Mouse (Mus musculus): ENCODE data around the gene Tnks2. TPM values are rescaled to one million over a fixed set of nuclear protein-coding genes. Genes with fewer than 3 reads are reported as not detected.

The Tnks2 gene
- total and polyA plus RNA-seq, 3 experiments = 25.3 to 143 (median 136) TPM

GRCm38 (mm10) chr19:36913064-36913463 lies 79.0 kb downstream of the Tnks2 start:
- no peak overlapping the region for H3K4me3 ChIP-seq (ENCODE audit: low read depth, low read length)
- TF ChIP-seq TAL1 (conservative IDR thresholded peaks at IDR 0.05; ENCODE audit: low read depth, low read length) = no peak
- no peak for TF ChIP-seq GATA2 (IDR thresholded peaks at IDR 0.05; ENCODE audit: borderline replicate concordance, low read depth, low read length)
- no peak for TF ChIP-seq POLR2AphosphoS5 (IDR thresholded peaks at IDR 0.05; ENCODE audit: insufficient replicate concordance, low read depth, low read length)
- no peak for TF ChIP-seq CTCF (IDR thresholded peaks at IDR 0.05; ENCODE audit: low read depth, low read length)
- TF ChIP-seq GATA1 (IDR thresholded peaks at IDR 0.05; ENCODE audit: borderline replicate concordance, low read length) = no peak
- ATAC-seq (ENCODE audit: extremely low read depth, insufficient number of reproducible peaks, low FRiP score, poor library complexity, severe bottlenecking) (no peak), DNase-seq (ENCODE audit: low spot score) (no peak)
- peaks cover 17% of the 10 kb centered on the region for H3K27me3 ChIP-seq (ENCODE audit: insufficient read depth, low read length)
- H3K36me3 ChIP-seq (replicated peaks) = peaks cover 3% of the 10 kb centered on the region
- no peaks in the 10 kb centered on the region for H3K9me3 ChIP-seq (replicated peaks)
- H3K4me1 ChIP-seq (ENCODE audit: insufficient read depth, low read depth, low read length) = peaks cover 19% of the 10 kb centered on the region

- no peaks in the 10 kb centered on the region for H3K9me3 ChIP-seq (replicated peaks)
- ATAC-seq (ENCODE audit: extremely low read depth, insufficient number of reproducible peaks, low FRiP score, poor library complexity, severe bottlenecking) (no peak), DNase-seq (ENCODE audit: low spot score) (no peak)
- H3K4me3 ChIP-seq (ENCODE audit: low read depth, low read length) = no peak overlapping the region
- peaks cover 3% of the 10 kb centered on the region for H3K36me3 ChIP-seq (replicated peaks)
- H3K27me3 ChIP-seq (ENCODE audit: insufficient read depth, low read length) = peaks cover 22% of the 10 kb centered on the region
- H3K4me1 ChIP-seq (ENCODE audit: insufficient read depth, low read depth, low read length) = peaks cover 25% of the 10 kb centered on the region
- TF ChIP-seq POLR2AphosphoS5 (IDR thresholded peaks at IDR 0.05; ENCODE audit: insufficient replicate concordance, low read depth, low read length) (no peak), CTCF (IDR thresholded peaks at IDR 0.05; ENCODE audit: low read depth, low read length) (no peak), TAL1 (conservative IDR thresholded peaks at IDR 0.05; ENCODE audit: low read depth, low read length) (no peak), GATA1 (IDR thresholded peaks at IDR 0.05; ENCODE audit: borderline replicate concordance, low read length) (no peak), GATA2 (IDR thresholded peaks at IDR 0.05; ENCODE audit: borderline replicate concordance, low read depth, low read length) (no peak)
These were observed 82.2 kb downstream of the Tnks2 start for GRCm38 (mm10) chr19:36916206-36916605.

GRCm38 (mm10) chr19:36916876-36917389 lies 82.9 kb downstream of the Tnks2 start:
- Histone ChIP-seq H3K36me3 (replicated peaks) (peaks cover 3% of the 10 kb centered on the region), H3K9me3 (replicated peaks) (no peaks in the 10 kb centered on the region), H3K27me3 (ENCODE audit: insufficient read depth, low read length) (peaks cover 22% of the 10 kb centered on the region), H3K4me1 (ENCODE audit: insufficient read depth, low read depth, low read length) (peaks cover 25% of the 10 kb centered on the region), H3K4me3 (ENCODE audit: low read depth, low read length) (no peak overlapping the region)
- ATAC-seq (ENCODE audit: extremely low read depth, insufficient number of reproducible peaks, low FRiP score, poor library complexity, severe bottlenecking) = no peak
- no peak for TF ChIP-seq GATA2 (IDR thresholded peaks at IDR 0.05; ENCODE audit: borderline replicate concordance, low read depth, low read length)
- no peak for TF ChIP-seq POLR2AphosphoS5 (IDR thresholded peaks at IDR 0.05; ENCODE audit: insufficient replicate concordance, low read depth, low read length)
- TF ChIP-seq GATA1 (IDR thresholded peaks at IDR 0.05; ENCODE audit: borderline replicate concordance, low read length) = no peak
- no peak for TF ChIP-seq CTCF (IDR thresholded peaks at IDR 0.05; ENCODE audit: low read depth, low read length)
- TF ChIP-seq TAL1 (conservative IDR thresholded peaks at IDR 0.05; ENCODE audit: low read depth, low read length) = no peak
- no peak for DNase-seq (ENCODE audit: low spot score)

GRCm38 (mm10) chr19:36918441-36919301 lies 84.6 kb downstream of the Tnks2 start:
- Histone ChIP-seq H3K27me3 (ENCODE audit: insufficient read depth, low read length) (peaks cover 14% of the 10 kb centered on the region; the same call in 1 of the 2 replicates), H3K9me3 (replicated peaks) (no peaks in the 10 kb centered on the region), H3K4me3 (ENCODE audit: low read depth, low read length) (peak overlapping the region; percentile 83), H3K36me3 (replicated peaks) (peaks cover 8% of the 10 kb centered on the region), H3K4me1 (ENCODE audit: insufficient read depth, low read depth, low read length) (peaks cover 28% of the 10 kb centered on the region)
- TF ChIP-seq GATA2 (IDR thresholded peaks at IDR 0.05; ENCODE audit: borderline replicate concordance, low read depth, low read length) (no peak), CTCF (IDR thresholded peaks at IDR 0.05; ENCODE audit: low read depth, low read length) (no peak), TAL1 (conservative IDR thresholded peaks at IDR 0.05; ENCODE audit: low read depth, low read length) (no peak), GATA1 (IDR thresholded peaks at IDR 0.05; ENCODE audit: borderline replicate concordance, low read length) (no peak), POLR2AphosphoS5 (IDR thresholded peaks at IDR 0.05; ENCODE audit: insufficient replicate concordance, low read depth, low read length) (no peak)
- DNase-seq (ENCODE audit: low spot score) = peak; percentile 76
- no peak; the same call in 1 of the 2 replicates for ATAC-seq (ENCODE audit: extremely low read depth, insufficient number of reproducible peaks, low FRiP score, poor library complexity, severe bottlenecking)

GRCm38 (mm10) chr19:36919466-36919865 lies 85.4 kb downstream of the Tnks2 start, which contains the start of gene Fgfbp3:
Gene Fgfbp3, minus strand, starts transcription at chr19:36919615.
- H3K4me3 ChIP-seq (ENCODE audit: low read depth, low read length) = peak within 1 kb of the TSS; percentile 83
- peaks cover 14% of the 10 kb centered on the region for H3K36me3 ChIP-seq (replicated peaks)
- H3K4me1 ChIP-seq (ENCODE audit: insufficient read depth, low read depth, low read length) = peaks cover 33% of the 10 kb centered on the region
- DNase-seq (ENCODE audit: low spot score) (peak; percentile 74), ATAC-seq (ENCODE audit: extremely low read depth, insufficient number of reproducible peaks, low FRiP score, poor library complexity, severe bottlenecking) (peak; percentile 62)
- TF ChIP-seq POLR2AphosphoS5 (IDR thresholded peaks at IDR 0.05; ENCODE audit: insufficient replicate concordance, low read depth, low read length) = no peak
- no peak for TF ChIP-seq TAL1 (conservative IDR thresholded peaks at IDR 0.05; ENCODE audit: low read depth, low read length)
- peaks cover 14% of the 10 kb centered on the region; the same call in 1 of the 2 replicates for H3K27me3 ChIP-seq (ENCODE audit: insufficient read depth, low read length)
- H3K9me3 ChIP-seq (replicated peaks) = no peaks in the 10 kb centered on the region

GRCm38 (mm10) chr19:36922015-36922414 lies 88.0 kb downstream of the Tnks2 start:
- DNase-seq (ENCODE audit: low spot score) (no peak), ATAC-seq (ENCODE audit: extremely low read depth, insufficient number of reproducible peaks, low FRiP score, poor library complexity, severe bottlenecking) (no peak)
- TF ChIP-seq GATA1 (IDR thresholded peaks at IDR 0.05; ENCODE audit: borderline replicate concordance, low read length) = no peak
- no peak for TF ChIP-seq GATA2 (IDR thresholded peaks at IDR 0.05; ENCODE audit: borderline replicate concordance, low read depth, low read length)
- no peak for TF ChIP-seq CTCF (IDR thresholded peaks at IDR 0.05; ENCODE audit: low read depth, low read length)
- no peak for TF ChIP-seq POLR2AphosphoS5 (IDR thresholded peaks at IDR 0.05; ENCODE audit: insufficient replicate concordance, low read depth, low read length)
- TF ChIP-seq TAL1 (conservative IDR thresholded peaks at IDR 0.05; ENCODE audit: low read depth, low read length) = no peak

More at GRCm38 (mm10) chr19:36922015-36922414, 88.0 kb downstream of the Tnks2 start:
- H3K9me3 ChIP-seq (replicated peaks) = no peaks in the 10 kb centered on the region
- H3K4me1 ChIP-seq (ENCODE audit: insufficient read depth, low read depth, low read length) = peaks cover 34% of the 10 kb centered on the region
- H3K36me3 ChIP-seq (replicated peaks) = peaks cover 11% of the 10 kb centered on the region
- no peak overlapping the region for H3K4me3 ChIP-seq (ENCODE audit: low read depth, low read length)
- peaks cover 11% of the 10 kb centered on the region; the same call in 1 of the 2 replicates for H3K27me3 ChIP-seq (ENCODE audit: insufficient read depth, low read length)

All from G1E (cell line).